Mouse (Mus musculus): ENCODE measurements at regions not wholly inside any gene's neighbourhood (a gene's known extent, or its start where the extent isn't known, plus 50 kb on each side); places are given as distances from the start of the nearest gene placed in this dataset.

- ATAC-seq (ENCODE audit: low FRiP score, low read depth) (no peak), DNase-seq (ENCODE audit: low spot score) (peak; percentile 72)
- peaks cover 4% of the 10 kb centered on the region; the same call in 1 of the 2 replicates for H3K4me1 ChIP-seq (ENCODE audit: control insufficient read depth, insufficient read depth, low read length)
- H3K27ac ChIP-seq (replicated peaks; ENCODE audit: low read depth, low read length): no peak overlapping the region
- H3K27me3 ChIP-seq (ENCODE audit: control insufficient read depth, insufficient read depth, low read length): no peaks in the 10 kb centered on the region
- 66% methylated on average over 1 of the region's 1 CpGs for WGBS
- no peak overlapping the region for H3K4me3 ChIP-seq (replicated peaks; ENCODE audit: low read length)
- H3K9me3 ChIP-seq (ENCODE audit: control insufficient read depth, low read length): no peaks in the 10 kb centered on the region
- H3K4me2 ChIP-seq (replicated peaks; ENCODE audit: low read depth, low read length, severe bottlenecking): no peak overlapping the region
- no peak for TF ChIP-seq POLR2A (IDR thresholded peaks at IDR 0.05; ENCODE audit: borderline replicate concordance, extremely low read depth, insufficient read depth, insufficient read length)
- H3K36me3 ChIP-seq (ENCODE audit: control insufficient read depth, insufficient read depth, low read length): no peaks in the 10 kb centered on the region
- no peak overlapping the region for H3K9ac ChIP-seq (ENCODE audit: low read depth, low read length, severe bottlenecking)
Observed at GRCm38 (mm10) chr8:6227901-6228300, 1122.8 kb upstream of the Slc10a2 start.

DNA sequence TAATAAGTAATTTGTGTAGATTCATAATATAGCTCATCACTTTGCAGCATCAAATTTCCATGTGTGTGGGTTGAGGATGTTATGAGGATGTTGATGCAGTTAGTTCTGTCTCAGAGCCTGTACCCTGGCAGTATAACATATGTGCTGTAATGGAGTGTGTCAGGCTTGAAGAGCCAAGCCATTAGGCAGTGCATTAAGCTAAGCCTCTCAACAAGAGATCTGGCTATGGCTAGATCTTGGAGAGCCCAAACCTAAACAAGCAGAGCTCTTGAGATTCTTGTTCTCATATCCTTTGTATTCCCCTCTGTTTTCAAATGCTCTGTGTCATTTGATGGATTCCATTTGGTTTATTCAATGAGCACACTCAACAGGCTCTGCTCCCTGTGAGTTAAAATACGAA lies 1120.0 kb upstream of the Slc10a2 start:
- no peak for DNase-seq (ENCODE audit: low spot score)
- H3K4me1 ChIP-seq (ENCODE audit: control insufficient read depth, insufficient read depth, low read length): peaks cover 4% of the 10 kb centered on the region; the same call in 1 of the 2 replicates

GRCm38 (mm10) chr8:6207617-6208349 lies 1102.6 kb upstream of the Slc10a2 start:
- no peak for TF ChIP-seq POLR2A (IDR thresholded peaks at IDR 0.05; ENCODE audit: borderline replicate concordance, extremely low read depth, insufficient read depth, insufficient read length)
- 0 out of 2 replicates have a peak, but pooled peaks cover 3% of the 10 kb centered on the region for H3K4me1 ChIP-seq (ENCODE audit: control insufficient read depth, insufficient read depth, low read length)
- no peak overlapping the region for H3K9ac ChIP-seq (ENCODE audit: low read depth, low read length, severe bottlenecking)
- H3K4me3 ChIP-seq (replicated peaks; ENCODE audit: low read length): no peak overlapping the region
- no peaks in the 10 kb centered on the region for H3K36me3 ChIP-seq (ENCODE audit: control insufficient read depth, insufficient read depth, low read length)
- H3K4me2 ChIP-seq (replicated peaks; ENCODE audit: low read depth, low read length, severe bottlenecking): no peak overlapping the region
- no peaks in the 10 kb centered on the region for H3K9me3 ChIP-seq (ENCODE audit: control insufficient read depth, low read length)
- no peak for ATAC-seq (ENCODE audit: low FRiP score, low read depth)
- H3K27ac ChIP-seq (replicated peaks; ENCODE audit: low read depth, low read length): 0 out of 2 replicates have a peak overlapping the region, but pooled peaks have one; percentile 8
- WGBS: 55% methylated on average over 2 of the region's 2 CpGs
- H3K27me3 ChIP-seq (ENCODE audit: control insufficient read depth, insufficient read depth, low read length): no peaks in the 10 kb centered on the region
- DNase-seq (ENCODE audit: low spot score): no peak

More for the DNA sequence above, 1120.0 kb upstream of the Slc10a2 start:
- Histone ChIP-seq H3K9ac (ENCODE audit: low read depth, low read length, severe bottlenecking) (no peak overlapping the region), H3K36me3 (ENCODE audit: control insufficient read depth, insufficient read depth, low read length) (no peaks in the 10 kb centered on the region), H3K4me3 (replicated peaks; ENCODE audit: low read length) (no peak overlapping the region), H3K27me3 (ENCODE audit: control insufficient read depth, insufficient read depth, low read length) (no peaks in the 10 kb centered on the region), H3K4me2 (replicated peaks; ENCODE audit: low read depth, low read length, severe bottlenecking) (no peak overlapping the region), H3K9me3 (ENCODE audit: control insufficient read depth, low read length) (no peaks in the 10 kb centered on the region), H3K27ac (replicated peaks; ENCODE audit: low read depth, low read length) (no peak overlapping the region)
- 82% methylated on average over 1 of the region's 1 CpGs for WGBS
- ATAC-seq (ENCODE audit: low FRiP score, low read depth): no peak
- TF ChIP-seq POLR2A (IDR thresholded peaks at IDR 0.05; ENCODE audit: borderline replicate concordance, extremely low read depth, insufficient read depth, insufficient read length): no peak

GRCm38 (mm10) chr8:6204051-6204745 lies 1099.0 kb upstream of the Slc10a2 start:
- no peak overlapping the region for H3K27ac ChIP-seq (replicated peaks; ENCODE audit: low read depth, low read length)
- H3K9me3 ChIP-seq (ENCODE audit: control insufficient read depth, low read length): no peaks in the 10 kb centered on the region
- no peaks in the 10 kb centered on the region for H3K36me3 ChIP-seq (ENCODE audit: control insufficient read depth, insufficient read depth, low read length)
- TF ChIP-seq POLR2A (IDR thresholded peaks at IDR 0.05; ENCODE audit: borderline replicate concordance, extremely low read depth, insufficient read depth, insufficient read length): no peak
- H3K4me1 ChIP-seq (ENCODE audit: control insufficient read depth, insufficient read depth, low read length): 0 out of 2 replicates have a peak, but pooled peaks cover 3% of the 10 kb centered on the region
- ATAC-seq (ENCODE audit: low FRiP score, low read depth): no peak
- H3K4me3 ChIP-seq (replicated peaks; ENCODE audit: low read length): no peak overlapping the region
- no peaks in the 10 kb centered on the region for H3K27me3 ChIP-seq (ENCODE audit: control insufficient read depth, insufficient read depth, low read length)
- no peak overlapping the region for H3K9ac ChIP-seq (ENCODE audit: low read depth, low read length, severe bottlenecking)
- H3K4me2 ChIP-seq (replicated peaks; ENCODE audit: low read depth, low read length, severe bottlenecking): no peak overlapping the region
- DNase-seq (ENCODE audit: low spot score): no peak
- WGBS: 54% methylated on average over 3 of the region's 3 CpGs

DNA sequence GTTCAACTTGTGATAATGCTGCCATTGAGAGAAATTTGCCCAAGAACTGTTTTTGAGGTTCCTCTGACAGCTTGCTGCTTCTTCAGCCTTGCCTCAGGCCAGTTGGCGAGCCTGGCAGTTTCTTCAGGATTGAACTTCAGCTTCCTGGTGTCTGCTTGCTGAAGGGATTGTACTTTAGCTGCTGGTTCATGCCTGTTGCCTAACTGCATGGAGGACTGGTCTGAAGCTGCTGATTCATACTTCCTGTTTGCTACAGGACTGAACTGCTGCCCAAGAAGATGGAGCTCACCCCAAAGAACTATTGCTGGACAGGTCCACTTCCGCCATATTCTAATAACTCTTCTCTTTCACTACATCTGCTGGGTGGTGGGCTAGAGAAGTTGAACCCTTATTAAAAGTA lies 1086.3 kb upstream of the Slc10a2 start:
- no peaks in the 10 kb centered on the region for H3K36me3 ChIP-seq (ENCODE audit: control insufficient read depth, insufficient read depth, low read length)
- no peak for ATAC-seq (ENCODE audit: low FRiP score, low read depth)

More for the DNA sequence above, 1086.3 kb upstream of the Slc10a2 start:
- WGBS: 95% methylated on average over 2 of the region's 2 CpGs
- Histone ChIP-seq H3K27ac (replicated peaks; ENCODE audit: low read depth, low read length) (no peak overlapping the region), H3K4me1 (ENCODE audit: control insufficient read depth, insufficient read depth, low read length) (no peaks in the 10 kb centered on the region), H3K9me3 (ENCODE audit: control insufficient read depth, low read length) (no peaks in the 10 kb centered on the region), H3K9ac (ENCODE audit: low read depth, low read length, severe bottlenecking) (no peak overlapping the region), H3K27me3 (ENCODE audit: control insufficient read depth, insufficient read depth, low read length) (no peaks in the 10 kb centered on the region), H3K4me2 (replicated peaks; ENCODE audit: low read depth, low read length, severe bottlenecking) (no peak overlapping the region), H3K4me3 (replicated peaks; ENCODE audit: low read length) (no peak overlapping the region)
- no peak for DNase-seq (ENCODE audit: low spot score)
- TF ChIP-seq POLR2A (IDR thresholded peaks at IDR 0.05; ENCODE audit: borderline replicate concordance, extremely low read depth, insufficient read depth, insufficient read length): no peak

All from limb, embryonic 14.5 days (tissue).